Mouse (Mus musculus) ES-Bruce4 (cell line): Measurements from ENCODE around the gene Eng.

ENCODE experiments used
- CTCF ChIP-seq: IDR thresholded peaks from one replicate; pipeline ENCODE4 v1.8.1; 2011; ENCODE audit warnings: low read depth, low read length
- POLR2A ChIP-seq: IDR thresholded peaks from one replicate; pipeline ENCODE4 v1.8.1; 2011; ENCODE audit warnings: low read length; ENCODE audit not compliant: insufficient read depth

DNA sequence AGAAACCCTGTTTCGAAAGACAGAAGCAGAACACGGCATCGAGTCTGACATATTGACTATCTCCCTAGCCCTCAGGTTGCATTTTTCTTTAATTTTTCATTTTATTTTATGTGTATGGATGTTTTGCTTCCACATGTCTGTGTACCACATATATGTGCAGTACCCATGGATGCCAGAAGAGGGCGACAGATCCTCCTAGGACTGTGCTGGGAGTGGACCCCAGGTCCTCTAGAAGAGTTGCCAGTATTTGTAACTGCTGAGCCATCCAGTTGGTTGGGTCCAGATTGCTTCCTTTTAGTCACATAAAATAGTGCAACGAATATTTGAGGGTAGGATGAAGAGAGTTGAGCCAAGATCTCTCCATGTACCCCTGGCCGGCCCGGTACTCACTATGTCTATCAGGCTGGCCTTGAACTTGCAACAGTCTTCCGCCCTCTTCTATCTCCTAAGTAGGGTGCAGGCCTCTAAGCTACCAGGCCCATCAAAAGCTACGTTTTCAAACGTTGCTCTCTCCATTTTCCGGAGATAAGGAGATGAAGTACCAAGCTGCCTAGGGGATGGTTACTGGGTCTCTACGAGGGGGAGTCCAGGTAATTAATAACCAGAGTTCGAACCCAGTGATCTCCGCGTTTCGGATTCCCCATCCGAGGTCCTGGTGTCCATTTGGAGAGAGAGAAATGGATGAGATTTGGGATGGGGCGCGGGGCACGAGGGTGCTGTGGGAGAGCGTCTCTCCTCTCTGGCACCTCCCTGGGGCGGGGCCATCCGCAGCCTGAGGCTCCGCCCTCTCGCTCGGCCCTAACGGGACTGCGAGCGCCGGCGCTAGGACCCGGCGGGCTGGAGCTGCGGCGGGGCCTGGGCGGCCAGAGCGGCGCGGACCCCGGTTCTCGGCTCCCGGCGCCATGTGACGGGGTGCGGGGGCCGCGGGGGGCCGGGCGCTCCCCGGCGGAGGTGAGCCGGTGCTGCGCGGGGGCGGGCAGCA is 39.9 kb upstream of the Eng start:
- TF ChIP-seq POLR2A (peak; percentile 37), CTCF (peak; percentile 83)
